Mouse (Mus musculus): ENCODE measurements around the gene Fau. TPM values are rescaled to one million over a fixed set of nuclear protein-coding genes. Genes with fewer than 3 reads are reported as not detected.

Fau gene
- polyA plus RNA-seq, 1 experiment from 2014 or later, result 512 TPM

- Histone ChIP-seq H3K4me3 (replicated peaks; ENCODE audit: low read length) (peak overlapping the region; percentile 73), H3K4me2 (ENCODE audit: low read length) (peak overlapping the region; percentile 99), H3K9me3 (ENCODE audit: control insufficient read depth, low read length) (no peaks in the 10 kb centered on the region), H3K27me3 (replicated peaks; ENCODE audit: control insufficient read depth, insufficient read depth, low read length) (no peaks in the 10 kb centered on the region), H3K27ac (ENCODE audit: low read length) (peak overlapping the region; percentile 90), H3K36me3 (ENCODE audit: control insufficient read depth, insufficient read depth) (peaks cover 12% of the 10 kb centered on the region), H3K9ac (replicated peaks; ENCODE audit: low read depth, low read length) (peak overlapping the region; percentile 84), H3K4me1 (replicated peaks; ENCODE audit: control insufficient read depth, insufficient read depth, low read length) (peaks cover 29% of the 10 kb centered on the region)
- peak; percentile 65 for ATAC-seq
- under 1% methylated on average over 30 of the region's 30 CpGs for WGBS
Observed at GRCm38 (mm10) chr19:6067011-6067723, 9.5 kb downstream of the Fau start.

GRCm38 (mm10) chr19:6067724-6068415 lies 10.2 kb downstream of the Fau start, which contains the start of gene Tm7sf2:
Gene Tm7sf2 (minus strand): TSS chr19:6068373.
- peak within 1 kb of the TSS; percentile 84 for H3K9ac ChIP-seq (replicated peaks; ENCODE audit: low read depth, low read length)
- peak within 1 kb of the TSS; percentile 73 for H3K4me3 ChIP-seq (replicated peaks; ENCODE audit: low read length)
- H3K27me3 ChIP-seq (replicated peaks; ENCODE audit: control insufficient read depth, insufficient read depth, low read length), result no peaks in the 10 kb centered on the region
- WGBS, result 9% methylated on average over 32 of the region's 33 CpGs
- peak within 1 kb of the TSS; percentile 99 for H3K4me2 ChIP-seq (ENCODE audit: low read length)
- peak within 1 kb of the TSS; percentile 90 for H3K27ac ChIP-seq (ENCODE audit: low read length)
- H3K9me3 ChIP-seq (ENCODE audit: control insufficient read depth, low read length), result no peaks in the 10 kb centered on the region
- H3K4me1 ChIP-seq (replicated peaks; ENCODE audit: control insufficient read depth, insufficient read depth, low read length), result peaks cover 22% of the 10 kb centered on the region
- H3K36me3 ChIP-seq (ENCODE audit: control insufficient read depth, insufficient read depth), result peaks cover 12% of the 10 kb centered on the region
- peak; percentile 94 for ATAC-seq

- peaks cover 12% of the 10 kb centered on the region for H3K36me3 ChIP-seq (ENCODE audit: control insufficient read depth, insufficient read depth)
- no peaks in the 10 kb centered on the region for H3K9me3 ChIP-seq (ENCODE audit: control insufficient read depth, low read length)
- H3K4me1 ChIP-seq (replicated peaks; ENCODE audit: control insufficient read depth, insufficient read depth, low read length), result peaks cover 20% of the 10 kb centered on the region
- H3K4me3 ChIP-seq (replicated peaks; ENCODE audit: low read length), result no peak overlapping the region
- H3K9ac ChIP-seq (replicated peaks; ENCODE audit: low read depth, low read length), result no peak overlapping the region
- 81% methylated on average over 4 of the region's 4 CpGs for WGBS
- no peaks in the 10 kb centered on the region for H3K27me3 ChIP-seq (replicated peaks; ENCODE audit: control insufficient read depth, insufficient read depth, low read length)
- no peak overlapping the region for H3K4me2 ChIP-seq (ENCODE audit: low read length)
- H3K27ac ChIP-seq (ENCODE audit: low read length), result no peak overlapping the region
- no peak for ATAC-seq
Observed at GRCm38 (mm10) chr19:6068951-6069350, 11.3 kb downstream of the Fau start.

GRCm38 (mm10) chr19:6069851-6070250 lies 12.2 kb downstream of the Fau start:
- Histone ChIP-seq H3K9me3 (ENCODE audit: control insufficient read depth, low read length) (no peaks in the 10 kb centered on the region), H3K4me1 (replicated peaks; ENCODE audit: control insufficient read depth, insufficient read depth, low read length) (peaks cover 20% of the 10 kb centered on the region), H3K27ac (ENCODE audit: low read length) (no peak overlapping the region), H3K4me3 (replicated peaks; ENCODE audit: low read length) (no peak overlapping the region), H3K9ac (replicated peaks; ENCODE audit: low read depth, low read length) (no peak overlapping the region), H3K27me3 (replicated peaks; ENCODE audit: control insufficient read depth, insufficient read depth, low read length) (no peaks in the 10 kb centered on the region), H3K4me2 (ENCODE audit: low read length) (no peak overlapping the region), H3K36me3 (ENCODE audit: control insufficient read depth, insufficient read depth) (peaks cover 12% of the 10 kb centered on the region)
- ATAC-seq, result no peak
- 91% methylated on average over 10 of the region's 10 CpGs for WGBS

GRCm38 (mm10) chr19:6070571-6071250 lies 13.1 kb downstream of the Fau start:
- no peak overlapping the region for H3K4me3 ChIP-seq (replicated peaks; ENCODE audit: low read length)
- 89% methylated on average over 31 of the region's 31 CpGs for WGBS
- ATAC-seq, result no peak
- H3K36me3 ChIP-seq (ENCODE audit: control insufficient read depth, insufficient read depth), result peaks cover 12% of the 10 kb centered on the region
- H3K9me3 ChIP-seq (ENCODE audit: control insufficient read depth, low read length), result no peaks in the 10 kb centered on the region
- H3K4me1 ChIP-seq (replicated peaks; ENCODE audit: control insufficient read depth, insufficient read depth, low read length), result peaks cover 22% of the 10 kb centered on the region
- H3K27me3 ChIP-seq (replicated peaks; ENCODE audit: control insufficient read depth, insufficient read depth, low read length), result no peaks in the 10 kb centered on the region
- H3K9ac ChIP-seq (replicated peaks; ENCODE audit: low read depth, low read length), result no peak overlapping the region
- H3K4me2 ChIP-seq (ENCODE audit: low read length), result no peak overlapping the region
- no peak overlapping the region for H3K27ac ChIP-seq (ENCODE audit: low read length)

GRCm38 (mm10) chr19:6071261-6071660 lies 13.6 kb downstream of the Fau start:
- no peaks in the 10 kb centered on the region for H3K27me3 ChIP-seq (replicated peaks; ENCODE audit: control insufficient read depth, insufficient read depth, low read length)
- no peak overlapping the region for H3K4me2 ChIP-seq (ENCODE audit: low read length)
- ATAC-seq, result no peak
- H3K9ac ChIP-seq (replicated peaks; ENCODE audit: low read depth, low read length), result no peak overlapping the region
- no peaks in the 10 kb centered on the region for H3K9me3 ChIP-seq (ENCODE audit: control insufficient read depth, low read length)
- H3K4me1 ChIP-seq (replicated peaks; ENCODE audit: control insufficient read depth, insufficient read depth, low read length), result peaks cover 24% of the 10 kb centered on the region
- 95% methylated on average over 19 of the region's 19 CpGs for WGBS
- H3K4me3 ChIP-seq (replicated peaks; ENCODE audit: low read length), result no peak overlapping the region
- no peak overlapping the region for H3K27ac ChIP-seq (ENCODE audit: low read length)
- peaks cover 12% of the 10 kb centered on the region for H3K36me3 ChIP-seq (ENCODE audit: control insufficient read depth, insufficient read depth)

- no peak for ATAC-seq
- 93% methylated on average over 5 of the region's 5 CpGs for WGBS
- H3K4me2 ChIP-seq (ENCODE audit: low read length), result no peak overlapping the region
Observed at GRCm38 (mm10) chr19:6073889-6074288, 16.2 kb downstream of the Fau start.

GRCm38 (mm10) chr19:6076564-6077393 lies 19.1 kb downstream of the Fau start, which contains the start of gene Vps51:
Gene Vps51 (minus strand): TSS chr19:6077231.
- Histone ChIP-seq H3K4me2 (ENCODE audit: low read length) (peak within 1 kb of the TSS; percentile 94), H3K9me3 (ENCODE audit: control insufficient read depth, low read length) (no peaks in the 10 kb centered on the region), H3K27ac (ENCODE audit: low read length) (peak within 1 kb of the TSS; percentile 82), H3K27me3 (replicated peaks; ENCODE audit: control insufficient read depth, insufficient read depth, low read length) (no peaks in the 10 kb centered on the region), H3K36me3 (ENCODE audit: control insufficient read depth, insufficient read depth) (peaks cover 11% of the 10 kb centered on the region), H3K9ac (replicated peaks; ENCODE audit: low read depth, low read length) (peak within 1 kb of the TSS; percentile 76), H3K4me1 (replicated peaks; ENCODE audit: control insufficient read depth, insufficient read depth, low read length) (peaks cover 17% of the 10 kb centered on the region), H3K4me3 (replicated peaks; ENCODE audit: low read length) (peak within 1 kb of the TSS; percentile 65)
- WGBS, result 2% methylated on average over 33 of the region's 33 CpGs
- peak; percentile 93 for ATAC-seq

More at GRCm38 (mm10) chr19:6073889-6074288, 16.2 kb downstream of the Fau start:
- Histone ChIP-seq H3K36me3 (ENCODE audit: control insufficient read depth, insufficient read depth) (peaks cover 11% of the 10 kb centered on the region), H3K4me3 (replicated peaks; ENCODE audit: low read length) (no peak overlapping the region), H3K4me1 (replicated peaks; ENCODE audit: control insufficient read depth, insufficient read depth, low read length) (peaks cover 17% of the 10 kb centered on the region), H3K27ac (ENCODE audit: low read length) (no peak overlapping the region), H3K9me3 (ENCODE audit: control insufficient read depth, low read length) (no peaks in the 10 kb centered on the region), H3K9ac (replicated peaks; ENCODE audit: low read depth, low read length) (no peak overlapping the region), H3K27me3 (replicated peaks; ENCODE audit: control insufficient read depth, insufficient read depth, low read length) (no peaks in the 10 kb centered on the region)
